Mouse (Mus musculus): ENCODE data around the gene Ubl5. TPM values are rescaled to one million over a fixed set of nuclear protein-coding genes. Genes with fewer than 3 reads are reported as not detected.
A peak's percentile ranks its signal among the peaks of the same experiment; 100 is the strongest.

Gene Ubl5
- polyA plus RNA-seq, 1 experiment, result 15.3 TPM

DNA sequence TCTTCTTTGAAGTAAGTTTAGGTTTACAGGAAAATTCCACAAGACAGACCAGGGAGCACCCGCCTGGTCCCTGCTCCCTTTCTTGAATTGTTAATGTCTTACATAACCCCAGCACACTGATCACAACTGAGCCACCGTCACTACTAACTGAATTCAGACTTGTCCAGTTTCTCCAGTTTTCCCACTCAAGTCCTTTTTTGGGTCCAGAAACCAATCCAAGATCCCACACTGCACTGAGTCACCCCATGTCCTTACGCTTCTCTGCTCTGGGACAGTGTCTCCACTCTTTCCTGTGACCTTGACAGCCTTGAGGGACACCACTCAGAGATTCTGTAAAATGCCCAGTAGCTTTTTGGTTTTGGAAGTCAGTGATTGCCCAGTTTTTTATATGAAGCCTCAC lies 50.2 kb downstream of the Ubl5 start:
- H3K9me3 ChIP-seq, result peaks cover 30% of the 10 kb centered on the region
- TF ChIP-seq GATA1 (IDR thresholded peaks at IDR 0.05; ENCODE audit: borderline replicate concordance, low read length) (no peak), FLI1 (IDR thresholded peaks at IDR 0.05; ENCODE audit: low read length) (no peak)
- H3K36me3 ChIP-seq (replicated peaks; ENCODE audit: low read length), result no peaks in the 10 kb centered on the region
- peaks cover 65% of the 10 kb centered on the region for H3K27me3 ChIP-seq (replicated peaks)
- H3K4me3 ChIP-seq (replicated peaks), result no peak overlapping the region
- H3K4me1 ChIP-seq, result peaks cover 4% of the 10 kb centered on the region; the same call in 1 of the 2 replicates

DNA sequence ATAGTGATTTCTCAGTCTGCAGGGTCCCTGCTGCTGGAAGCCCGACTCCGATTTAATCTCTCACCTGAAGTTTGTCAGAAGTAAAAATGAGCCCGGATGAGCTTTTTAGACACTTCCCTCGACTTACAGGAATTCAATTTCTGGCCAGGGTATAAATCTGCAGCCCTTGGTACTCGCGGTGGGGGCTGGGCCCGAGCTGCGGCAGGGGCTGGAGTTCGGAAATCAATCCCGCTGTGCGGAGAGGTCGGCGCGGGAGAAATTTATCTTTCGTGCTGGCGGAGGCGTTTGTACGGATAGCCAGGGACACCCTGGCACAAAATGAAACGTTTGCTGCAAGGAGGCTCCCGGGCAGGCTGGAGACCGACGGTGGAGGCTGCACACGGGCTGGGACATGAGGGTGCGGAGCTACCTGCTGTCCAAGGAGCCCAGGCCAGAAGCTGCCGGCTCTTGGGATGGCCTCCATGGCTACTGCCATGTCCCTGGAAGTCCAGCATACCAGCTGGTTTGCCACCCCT lies 52.1 kb downstream of the Ubl5 start:
- Histone ChIP-seq H3K4me1 (peaks cover 4% of the 10 kb centered on the region; the same call in 1 of the 2 replicates), H3K9me3 (peaks cover 35% of the 10 kb centered on the region), H3K4me3 (replicated peaks) (peak overlapping the region; percentile 75), H3K36me3 (replicated peaks; ENCODE audit: low read length) (no peaks in the 10 kb centered on the region), H3K27me3 (replicated peaks) (peaks cover 61% of the 10 kb centered on the region)
- TF ChIP-seq FLI1 (IDR thresholded peaks at IDR 0.05; ENCODE audit: low read length) (no peak), GATA1 (IDR thresholded peaks at IDR 0.05; ENCODE audit: borderline replicate concordance, low read length) (no peak)

DNA sequence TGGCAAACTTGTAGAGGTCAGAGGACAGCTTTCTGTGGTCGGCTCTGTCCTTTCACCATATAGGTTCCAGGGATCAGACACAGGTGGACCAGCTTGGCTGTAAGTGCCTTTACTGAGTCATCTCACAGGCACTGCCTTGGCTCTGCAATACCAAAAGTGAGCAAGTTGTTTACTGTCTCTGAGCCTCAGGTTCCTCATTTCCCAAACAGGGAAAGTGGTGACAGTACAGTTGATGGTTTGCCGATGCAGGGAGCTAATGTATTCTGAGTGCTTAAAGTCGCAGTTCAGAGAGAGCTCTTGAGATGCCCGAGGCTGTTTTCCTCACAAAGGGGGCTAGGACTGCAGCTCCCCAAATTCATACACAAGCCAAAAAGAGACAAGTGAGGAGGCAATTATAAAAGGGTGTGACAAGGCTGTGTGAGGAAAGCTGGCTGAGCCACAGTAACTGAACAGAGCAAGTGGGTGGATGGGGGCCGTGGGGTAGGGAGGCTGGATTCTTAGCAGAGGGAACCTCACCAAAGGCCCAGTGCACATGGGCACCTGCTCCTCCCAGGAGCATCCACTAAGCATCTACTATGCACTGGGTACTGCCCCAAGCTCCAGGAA lies 53.5 kb downstream of the Ubl5 start:
- peaks cover 59% of the 10 kb centered on the region for H3K27me3 ChIP-seq (replicated peaks)
- TF ChIP-seq FLI1 (IDR thresholded peaks at IDR 0.05; ENCODE audit: low read length) (no peak), GATA1 (IDR thresholded peaks at IDR 0.05; ENCODE audit: borderline replicate concordance, low read length) (no peak)

More for the DNA sequence above, 53.5 kb downstream of the Ubl5 start:
- Histone ChIP-seq H3K4me1 (peaks cover 4% of the 10 kb centered on the region; the same call in 1 of the 2 replicates), H3K4me3 (replicated peaks) (no peak overlapping the region), H3K9me3 (peaks cover 46% of the 10 kb centered on the region), H3K36me3 (replicated peaks; ENCODE audit: low read length) (no peaks in the 10 kb centered on the region)

Other genes starting within 250 kb of the Ubl5 start
- 0.08 and 0.24 TPM in 2 replicates for gene Zfp26, start 182.7 kb upstream of the Ubl5 start, polyA plus RNA-seq (2012; ENCODE audit: insufficient read depth, low replicate concordance)
- 0.37 and 1.2 TPM in 2 replicates for gene Zfp426, start 150.1 kb upstream of the Ubl5 start, polyA plus RNA-seq (2012; ENCODE audit: insufficient read depth, low replicate concordance)
- gene Zfp266, start 121.5 kb upstream of the Ubl5 start, polyA plus RNA-seq (2012; ENCODE audit: insufficient read depth, low replicate concordance), result 0.26 and 0.56 TPM in 2 replicates
- 1.6 TPM in 1 of 2 replicates, not detected in the other for gene Zfp846, start 61.6 kb upstream of the Ubl5 start, polyA plus RNA-seq (2012; ENCODE audit: insufficient read depth, low replicate concordance)
- gene Fbxl12, start 1.9 kb downstream of the Ubl5 start, polyA plus RNA-seq (2012; ENCODE audit: insufficient read depth, low replicate concordance), result 20.8 and 31.8 TPM in 2 replicates
- 8.5 and 31.8 TPM in 2 replicates for gene Pin1, start 9.2 kb downstream of the Ubl5 start, polyA plus RNA-seq (2012; ENCODE audit: insufficient read depth, low replicate concordance)
- 0.16 TPM in 1 of 2 replicates, not detected in the other for gene Olfm2, start 103.5 kb downstream of the Ubl5 start, polyA plus RNA-seq (2012; ENCODE audit: insufficient read depth, low replicate concordance)
- 0.02 TPM in 1 of 2 replicates, not detected in the other for gene Col5a3, start 172.2 kb downstream of the Ubl5 start, polyA plus RNA-seq (2012; ENCODE audit: insufficient read depth, low replicate concordance)
- not detected in 2 replicates for gene Rdh8, start 175.6 kb downstream of the Ubl5 start, polyA plus RNA-seq (2012; ENCODE audit: insufficient read depth, low replicate concordance)
- 39.0 and 51.7 TPM in 2 replicates for gene A230050P20Rik, start 225.8 kb downstream of the Ubl5 start, polyA plus RNA-seq (2012; ENCODE audit: insufficient read depth, low replicate concordance)
- gene Angptl6, start 236.8 kb downstream of the Ubl5 start, polyA plus RNA-seq (2012; ENCODE audit: insufficient read depth, low replicate concordance), result 4.7 and 5.1 TPM in 2 replicates
- 84.5 and 137 TPM in 2 replicates for gene Ppan, start 245.3 kb downstream of the Ubl5 start, polyA plus RNA-seq (2012; ENCODE audit: insufficient read depth, low replicate concordance)

Data from megakaryocyte, embryonic 14.5 days (primary cell).